Mouse (Mus musculus) layer of hippocampus, adult 2 months (tissue): ENCODE results near the gene Prpf18. TPM values are rescaled to one million over a fixed set of nuclear protein-coding genes. Genes with fewer than 3 reads are reported as not detected.
A peak's percentile ranks its signal among the peaks of the same experiment; 100 is the strongest.

ENCODE experiments used
- DNase-seq, 2 experiments: peaks; one replicate each; pipeline ENCODE4 v3.0.0; 2022; ENCODE audit warnings: low spot score in 2 of 2
- H3K27ac ChIP-seq: fragments of 200-600 bp; 2 replicates; pipeline ENCODE4 v1.8.1; 2022
- H3K4me3 ChIP-seq: fragments of 200-600 bp; 2 replicates; pipeline ENCODE4 v1.8.1; 2022; ENCODE audit warnings: mild to moderate bottlenecking
- CTCF ChIP-seq: fragments of 200-600 bp; conservative IDR thresholded peaks from 2 replicates; pipeline ENCODE4 v1.8.1; 2022; ENCODE audit warnings: antibody characterized with exemption, mild to moderate bottlenecking, moderate library complexity
- total RNA-seq, 2 experiments: library from RNA; stranded (reverse); gene quantifications; 2 replicates each; pipeline ENCODE4 v1.2.3; 2021

The Prpf18 gene
- total RNA-seq, 2 experiments from 2014 or later: 48.2 to 50.4 TPM

DNA sequence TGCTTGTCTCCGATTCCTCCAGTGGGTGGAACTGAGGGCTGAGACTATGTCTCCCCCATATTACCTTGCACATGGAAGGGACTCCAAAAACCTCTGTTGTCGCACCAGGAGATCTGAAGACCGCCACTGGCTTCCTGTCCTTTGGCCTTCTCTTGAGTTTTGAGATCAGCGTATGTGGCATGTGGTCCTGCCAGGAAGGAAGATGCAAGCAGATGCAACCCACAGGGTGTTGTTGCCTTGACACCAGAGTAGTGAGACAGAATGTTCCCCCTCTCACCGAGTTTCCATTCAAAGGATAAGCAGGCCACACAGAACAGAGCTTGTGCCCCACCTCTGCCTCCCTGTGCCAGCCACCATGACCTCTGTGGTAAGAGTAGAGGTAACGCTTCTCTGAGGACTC is 71.2 kb downstream of the Prpf18 start:
- H3K27ac ChIP-seq: no peak overlapping the region
- no peak for TF ChIP-seq CTCF
- H3K4me3 ChIP-seq: no peak overlapping the region
- no peak for DNase-seq

GRCm38 (mm10) chr2:4579357-4580068 is 72.4 kb downstream of the Prpf18 start:
- TF ChIP-seq CTCF: no peak
- Histone ChIP-seq H3K4me3 (no peak overlapping the region), H3K27ac (peak overlapping the region; percentile 19; the same call in 1 of the 2 replicates)
- no peak for DNase-seq

DNA sequence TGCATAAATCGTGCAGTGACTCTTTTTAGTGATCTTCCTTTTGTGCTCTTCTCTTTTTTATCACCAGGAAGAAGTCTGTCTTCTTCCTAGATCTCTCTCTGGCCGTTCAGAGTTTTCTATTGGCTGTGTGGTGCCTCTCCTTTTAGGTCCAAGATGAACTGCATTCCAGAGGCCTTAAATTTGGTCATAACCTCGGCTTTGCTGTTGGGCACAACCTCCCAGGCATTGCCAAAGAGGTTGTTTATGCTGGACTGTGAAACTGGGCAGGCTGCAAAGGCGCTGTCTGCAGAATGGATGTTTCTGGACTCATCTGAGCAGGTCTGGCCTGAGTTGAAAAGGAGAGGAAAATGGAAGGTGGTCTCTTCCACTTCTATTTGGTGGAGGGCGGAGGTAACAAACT is 73.6 kb downstream of the Prpf18 start:
- no peak for DNase-seq
- H3K27ac ChIP-seq: peak overlapping the region; percentile 28; the same call in 1 of the 2 replicates
- H3K4me3 ChIP-seq: no peak overlapping the region
- TF ChIP-seq CTCF: no peak

DNA sequence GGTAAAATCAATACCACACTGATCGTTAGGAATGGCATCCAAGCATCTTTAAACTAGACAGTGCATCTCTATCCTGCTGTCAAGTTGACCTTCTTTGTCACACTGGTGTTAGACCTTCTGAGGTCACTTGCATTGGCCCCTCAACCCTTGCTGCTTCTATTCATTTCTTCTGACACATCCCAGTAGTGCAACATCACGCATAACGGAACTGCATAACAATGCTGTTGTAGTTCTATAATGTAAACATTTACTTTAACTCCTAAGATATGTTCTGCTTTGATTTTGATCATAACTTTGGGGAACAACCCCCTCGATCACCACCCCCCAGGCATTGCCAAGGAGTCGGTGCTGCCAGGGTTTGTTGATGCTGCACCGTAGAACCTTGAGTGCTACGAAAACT is 75.9 kb downstream of the Prpf18 start:
- H3K27ac ChIP-seq: no peak overlapping the region
- H3K4me3 ChIP-seq: no peak overlapping the region
- no peak for TF ChIP-seq CTCF
- no peak for DNase-seq

- Histone ChIP-seq H3K27ac (no peak overlapping the region), H3K4me3 (no peak overlapping the region)
- DNase-seq: no peak
- no peak for TF ChIP-seq CTCF
These were observed 76.8 kb downstream of the Prpf18 start for GRCm38 (mm10) chr2:4575163-4575562.

- Histone ChIP-seq H3K27ac (peak overlapping the region; percentile 36; the same call in 1 of the 2 replicates), H3K4me3 (no peak overlapping the region)
- TF ChIP-seq CTCF: no peak
- no peak for DNase-seq
These were observed 77.7 kb downstream of the Prpf18 start for GRCm38 (mm10) chr2:4574251-4574650.

GRCm38 (mm10) chr2:4573386-4573785 is 78.5 kb downstream of the Prpf18 start:
- peak; percentile 55 for TF ChIP-seq CTCF
- no peak for DNase-seq
- H3K27ac ChIP-seq: peak overlapping the region; percentile 36; the same call in 1 of the 2 replicates

DNA sequence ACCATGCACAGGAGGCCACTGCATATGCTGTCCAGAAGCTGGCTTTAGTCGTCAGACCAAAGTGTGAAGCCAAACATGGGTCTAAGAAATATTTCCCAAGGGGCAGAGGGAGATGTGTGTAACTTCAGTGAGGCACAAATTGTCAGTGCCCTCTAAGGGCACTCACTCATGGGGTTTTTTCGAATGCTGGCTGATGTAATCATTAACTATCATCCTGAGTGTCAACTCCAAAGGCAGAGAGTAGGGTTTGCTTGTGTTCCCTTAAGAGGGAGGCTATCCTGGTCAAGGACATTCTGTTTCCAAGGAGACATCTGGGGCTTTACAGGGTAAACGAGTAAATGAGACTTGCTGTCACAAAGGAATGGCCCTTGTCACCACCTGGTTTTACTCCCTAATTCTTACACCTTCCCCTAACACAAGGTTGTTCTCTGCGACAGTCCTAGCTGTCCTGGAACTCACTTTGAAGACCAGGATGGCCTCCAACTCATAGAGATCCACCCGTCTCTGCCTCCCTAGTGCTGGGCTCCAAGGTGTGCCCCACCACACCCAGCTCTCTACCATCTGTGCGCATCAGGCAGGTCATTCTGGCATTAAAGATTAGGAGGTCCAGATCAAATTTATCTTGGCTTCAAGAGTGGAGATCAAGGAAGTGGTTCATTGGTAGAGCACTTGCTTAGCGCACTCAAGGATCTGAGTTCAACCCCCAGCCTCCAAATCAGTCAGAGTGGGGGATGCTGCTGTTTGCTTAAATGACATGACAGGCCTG is 79.2 kb downstream of the Prpf18 start:
- Histone ChIP-seq H3K4me3 (no peak overlapping the region), H3K27ac (no peak overlapping the region)
- DNase-seq: no peak
- TF ChIP-seq CTCF: no peak

More at GRCm38 (mm10) chr2:4573386-4573785, 78.5 kb downstream of the Prpf18 start:
- H3K4me3 ChIP-seq: no peak overlapping the region

Other genes starting within 250 kb of the Prpf18 start
- 1 to 10 TPM; 1.7 to 2.3 TPM for gene Bend7, start 65.7 kb upstream of the Prpf18 start, total RNA-seq
- 10 to 100 TPM; 19.7 to 21.5 TPM for gene Sephs1, start 229.5 kb upstream of the Prpf18 start, total RNA-seq